Mouse (Mus musculus) spleen, postnatal 10 days (tissue): Measurements from ENCODE around the gene C8b.

ENCODE experiments used
- DNase-seq, 2 experiments: peaks; one replicate each; pipeline ENCODE4 v3.0.0; 2021 to 2022; ENCODE audit warnings: low spot score in 2 of 2

C8b gene

DNA sequence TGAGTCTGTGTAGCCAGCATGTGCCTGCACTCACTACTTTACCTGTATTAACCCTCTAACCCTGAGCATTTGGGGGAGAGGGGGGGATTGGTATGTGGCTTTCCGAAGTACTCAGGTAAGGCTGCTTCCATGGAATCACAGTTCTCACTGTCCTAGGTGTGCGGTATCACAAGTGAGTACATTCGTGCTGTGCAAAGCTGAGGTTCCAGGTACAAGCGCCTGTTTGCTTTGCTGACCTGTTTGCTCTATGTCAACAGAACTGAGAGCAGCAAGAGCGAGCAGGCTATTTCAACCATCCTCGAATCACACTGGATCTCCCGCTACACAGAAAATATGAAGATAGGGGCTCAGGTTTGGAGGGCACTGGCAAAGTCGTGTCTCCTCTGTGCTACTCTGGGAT is at the start of gene C8b:
Gene C8b (plus strand): TSS at position 253 of the 400 bp plus-strand sequence.
- no peak for DNase-seq

DNA sequence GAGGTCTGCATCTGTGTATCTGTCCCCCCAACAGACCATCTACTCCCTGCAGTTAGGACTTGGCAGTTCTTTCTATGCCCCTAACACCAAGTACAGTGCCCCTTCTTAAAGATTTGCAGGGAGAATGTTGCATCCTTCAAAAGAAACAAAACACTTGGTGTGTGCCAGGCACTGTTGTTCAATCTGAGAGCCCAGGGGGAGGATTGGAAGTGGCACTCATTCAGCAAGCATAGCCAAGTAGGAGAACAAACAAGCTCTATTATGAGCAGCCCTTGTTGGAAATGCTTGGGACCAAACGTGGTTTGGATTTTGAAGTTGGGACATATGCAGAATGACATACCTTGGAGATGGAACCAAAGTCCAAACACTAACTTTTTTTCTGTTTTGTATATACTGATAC is 49.6 kb upstream of the C8b start:
- no peak for DNase-seq

DNA sequence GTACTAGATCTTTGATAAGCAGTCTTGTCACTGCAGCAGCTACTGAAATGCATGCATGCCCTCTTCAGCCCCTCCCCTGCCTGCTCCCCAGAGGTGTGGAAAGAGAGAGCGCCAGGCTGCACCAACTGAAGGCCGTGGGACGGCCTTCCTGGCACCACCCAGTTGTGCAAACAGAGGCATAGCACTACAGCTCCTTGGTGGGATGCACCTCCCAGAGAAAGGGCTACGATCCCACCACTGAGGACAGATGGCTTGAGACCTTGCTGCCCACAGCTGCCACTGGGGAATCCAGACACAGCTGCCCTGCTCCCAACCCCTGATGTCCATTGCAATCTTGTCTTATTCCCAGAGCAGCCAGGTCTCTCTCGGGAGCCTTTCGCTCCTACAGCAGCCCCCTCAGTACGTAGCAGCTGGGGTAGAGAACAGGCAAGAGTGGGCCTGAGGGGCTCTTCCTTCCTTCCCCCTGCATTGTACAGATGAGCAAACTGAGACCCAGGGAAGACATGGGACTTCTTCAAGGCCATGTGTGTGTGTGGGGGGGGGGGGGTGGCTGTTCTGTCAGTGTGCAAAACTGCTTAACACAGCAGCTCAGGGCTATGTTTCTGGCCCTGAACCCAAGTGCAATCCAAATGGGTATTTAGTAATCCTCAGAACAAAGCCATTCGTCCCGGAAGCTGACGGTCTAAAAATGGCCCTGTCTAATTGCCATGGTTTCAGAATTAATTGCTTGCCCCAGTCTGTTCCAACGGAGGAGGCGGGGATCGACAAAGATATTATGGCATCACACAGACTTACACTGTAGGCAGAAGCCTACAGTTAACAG is 46.9 kb upstream of the C8b start:
- DNase-seq, result no peak

GRCm38 (mm10) chr4:104723527-104724045 is 42.5 kb upstream of the C8b start:
- no peak for DNase-seq

DNA sequence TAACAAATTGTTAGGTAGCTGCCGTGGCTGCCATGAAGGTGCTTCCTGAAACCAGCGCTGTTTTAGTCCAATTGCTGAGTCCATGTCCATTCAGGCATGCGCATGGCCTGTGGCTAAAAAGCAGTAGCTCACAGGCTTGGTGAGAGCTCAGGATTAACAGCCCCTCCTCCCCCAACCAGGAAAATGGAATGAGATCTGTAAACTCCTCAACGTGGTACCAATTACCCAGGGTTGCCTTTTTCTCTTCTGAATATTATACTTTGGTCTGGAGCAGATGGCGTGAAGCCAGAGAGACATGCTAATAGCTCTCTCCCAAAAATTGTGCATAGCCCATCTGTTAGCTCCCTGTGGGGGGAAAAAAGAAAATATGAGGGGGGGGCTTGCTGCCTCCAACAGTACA is 41.9 kb upstream of the C8b start:
- DNase-seq, result no peak

DNA sequence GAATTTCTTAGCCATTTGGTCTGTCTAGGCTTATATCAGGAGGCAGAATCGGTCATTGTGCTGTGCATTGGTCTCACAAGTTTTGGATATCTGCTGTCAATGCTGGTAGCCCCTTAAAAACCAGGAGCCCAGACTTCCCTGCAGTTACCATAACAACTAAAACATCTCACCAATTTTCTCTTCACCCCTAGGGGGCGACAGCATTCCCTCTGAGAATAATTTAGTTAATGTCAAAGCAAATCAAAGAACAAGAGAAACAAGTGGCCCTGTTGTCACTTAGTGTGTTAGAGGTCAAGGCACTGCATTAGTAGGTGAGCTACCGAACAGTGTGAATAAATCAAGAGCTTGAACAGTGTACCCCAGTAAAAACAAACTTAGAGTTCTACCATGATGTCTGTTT is 40.4 kb upstream of the C8b start:
- no peak for DNase-seq

- DNase-seq, result no peak
Observed at GRCm38 (mm10) chr4:104729185-104729584, 36.9 kb upstream of the C8b start.

DNA sequence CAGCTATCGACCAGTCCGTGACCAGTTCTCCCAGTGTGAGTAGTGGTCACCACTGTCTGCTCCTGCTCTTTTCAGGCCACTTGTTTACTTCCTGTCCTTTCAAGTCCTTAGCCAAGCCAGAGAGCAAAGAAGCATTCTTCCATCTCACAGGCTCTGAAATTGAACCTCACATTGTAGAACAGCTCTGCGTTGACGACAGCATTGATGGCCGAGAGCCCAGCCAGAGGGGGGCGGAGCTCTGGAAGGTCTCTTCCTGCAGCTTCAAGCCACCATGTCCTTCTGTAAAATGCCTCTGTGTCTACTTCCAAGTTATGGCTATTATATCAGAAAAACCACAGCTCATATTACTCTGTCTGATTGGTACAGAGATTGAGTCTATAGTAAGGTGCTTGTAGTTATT is 19.6 kb upstream of the C8b start:
- no peak for DNase-seq

DNA sequence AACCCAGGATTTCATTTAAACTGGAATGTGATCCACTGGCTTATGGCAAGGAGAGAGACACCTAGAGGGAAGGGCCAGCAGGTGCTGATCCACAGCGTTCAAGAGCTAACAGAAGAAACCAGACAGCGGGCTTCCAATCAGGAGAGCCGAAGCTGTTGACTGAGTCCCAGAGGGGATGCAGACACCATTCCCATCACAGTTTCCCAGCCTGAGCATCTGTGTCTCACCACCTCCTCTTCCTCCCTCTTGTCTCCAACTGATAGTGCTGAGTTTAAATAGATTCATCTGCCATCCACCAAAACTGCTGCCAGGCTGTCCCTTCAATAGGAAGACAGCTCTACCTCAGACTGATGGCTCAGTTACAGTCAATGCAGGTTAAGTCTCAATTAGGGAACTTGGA is 12.0 kb upstream of the C8b start:
- no peak for DNase-seq

DNA sequence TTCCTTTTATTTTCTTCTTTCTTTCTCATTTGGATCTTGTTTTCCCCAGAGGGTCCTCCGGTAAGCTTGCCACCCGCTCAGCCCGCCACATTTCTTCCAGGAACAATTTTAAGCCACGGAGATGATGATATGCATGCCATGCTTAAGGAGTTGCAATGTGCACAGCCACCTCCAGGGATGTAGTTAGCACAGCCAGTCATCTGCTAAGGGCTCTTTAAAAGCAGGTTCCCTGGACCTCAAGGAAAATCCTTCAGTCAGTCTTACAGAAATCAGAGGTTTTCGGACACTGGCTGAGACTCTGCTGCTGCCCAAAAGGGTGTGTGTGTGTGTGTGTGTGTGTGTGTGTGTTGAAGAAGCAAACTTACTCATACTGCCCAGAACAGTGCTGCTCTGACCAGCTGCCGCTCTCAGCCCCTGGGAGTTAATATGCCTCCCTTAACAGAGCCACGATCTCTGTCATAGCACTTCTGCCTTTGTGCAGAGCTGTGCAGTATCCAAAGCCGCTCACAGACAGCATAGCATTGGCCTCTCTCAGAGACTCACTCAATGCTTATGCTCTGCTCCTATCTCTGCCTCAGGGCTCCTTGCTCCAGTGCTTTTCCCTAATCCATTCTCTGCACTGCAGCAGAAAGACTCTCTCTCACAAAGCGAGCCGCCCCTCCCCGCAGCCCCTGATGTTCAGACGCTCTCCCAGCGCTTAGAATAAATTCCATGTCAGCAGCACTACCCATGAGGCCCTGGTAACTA is 5.1 kb upstream of the C8b start:
- DNase-seq, result no peak

GRCm38 (mm10) chr4:104768190-104768589 is 2.1 kb downstream of the C8b start:
- DNase-seq, result no peak

- no peak for DNase-seq
Observed at GRCm38 (mm10) chr4:104769602-104770001, 3.5 kb downstream of the C8b start.

- DNase-seq, result no peak
Observed at GRCm38 (mm10) chr4:104770331-104770730, 4.2 kb downstream of the C8b start.

GRCm38 (mm10) chr4:104775601-104776000 is 9.5 kb downstream of the C8b start:
- DNase-seq, result no peak

DNA sequence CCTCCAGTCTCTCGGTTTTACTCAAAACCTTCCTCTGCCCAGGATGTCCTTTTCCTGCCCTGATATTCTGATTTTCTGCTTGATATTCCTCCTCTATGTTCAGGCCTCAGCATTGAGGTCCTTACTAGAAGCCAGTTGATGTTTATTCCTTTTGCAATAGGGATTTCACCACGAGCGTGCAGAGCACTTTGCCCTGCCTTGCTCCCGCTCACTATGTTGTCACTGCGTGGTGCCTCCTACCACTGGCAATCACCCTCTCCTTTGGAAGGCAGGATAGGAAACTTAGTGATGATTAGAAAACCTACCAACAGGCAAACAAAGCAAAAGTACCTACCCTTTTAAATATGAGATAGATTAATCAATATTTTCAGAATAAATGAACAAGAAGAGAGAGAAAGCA is 13.3 kb downstream of the C8b start:
- no peak for DNase-seq

DNA sequence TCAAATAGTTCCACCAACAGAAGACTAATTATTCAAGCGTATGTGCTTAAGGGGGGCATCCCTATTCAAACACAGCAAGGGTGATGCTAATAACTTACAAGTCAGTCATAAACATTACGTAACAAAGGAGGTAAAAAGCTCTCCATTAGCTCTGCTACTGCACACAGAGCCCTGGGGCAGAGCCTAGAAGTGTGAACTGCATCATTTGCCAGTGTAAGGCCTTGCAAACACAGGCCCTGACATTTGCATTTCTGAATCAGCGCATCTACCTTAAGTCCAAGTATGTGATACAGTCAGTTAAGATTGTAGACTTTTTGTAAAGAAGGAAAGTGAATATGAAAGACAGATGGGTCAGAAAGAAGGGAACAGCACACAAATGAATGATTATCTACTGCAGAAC is 15.3 kb downstream of the C8b start:
- no peak for DNase-seq

DNA sequence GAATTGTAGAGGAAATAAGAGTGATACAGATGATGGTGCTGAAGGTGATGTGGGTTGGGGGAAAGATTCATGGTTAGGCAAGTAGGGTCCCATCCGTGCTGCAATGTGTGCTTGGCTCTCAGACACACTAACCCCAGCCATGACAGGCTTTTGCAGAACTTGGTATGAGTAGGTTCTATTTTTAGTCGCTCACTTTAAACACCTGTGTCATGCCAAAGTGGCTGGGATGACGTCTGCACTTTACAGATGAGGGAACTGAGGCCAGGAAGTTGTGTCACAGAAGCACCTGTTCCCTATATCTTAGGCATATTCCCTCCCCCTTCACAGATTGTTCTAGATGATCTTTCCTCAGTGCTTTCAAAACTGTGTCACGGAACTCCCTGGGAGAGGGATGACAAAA is 16.2 kb downstream of the C8b start:
- DNase-seq, result no peak

- DNase-seq, result no peak
Observed at GRCm38 (mm10) chr4:104792111-104792510, 26.0 kb downstream of the C8b start.

DNA sequence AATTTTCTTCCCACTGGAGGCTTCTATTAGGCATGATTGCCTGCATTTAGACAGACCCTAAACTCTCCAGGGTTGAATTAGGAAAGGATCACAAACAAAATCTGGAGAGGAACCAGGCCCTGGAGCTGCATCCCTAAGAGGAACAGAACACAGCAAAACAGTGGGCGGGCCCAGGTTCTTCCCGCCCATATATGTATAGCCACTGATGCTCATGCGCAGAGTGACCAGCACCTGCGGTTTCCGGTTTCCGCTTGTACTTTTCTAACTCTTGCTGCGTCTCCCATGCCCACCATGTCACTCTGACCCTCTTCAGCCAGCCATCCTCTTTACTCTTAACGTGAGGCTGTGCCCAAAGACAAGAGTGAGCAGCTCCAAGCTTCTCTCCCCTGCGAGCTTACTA is 32.8 kb downstream of the C8b start:
- no peak for DNase-seq

DNA sequence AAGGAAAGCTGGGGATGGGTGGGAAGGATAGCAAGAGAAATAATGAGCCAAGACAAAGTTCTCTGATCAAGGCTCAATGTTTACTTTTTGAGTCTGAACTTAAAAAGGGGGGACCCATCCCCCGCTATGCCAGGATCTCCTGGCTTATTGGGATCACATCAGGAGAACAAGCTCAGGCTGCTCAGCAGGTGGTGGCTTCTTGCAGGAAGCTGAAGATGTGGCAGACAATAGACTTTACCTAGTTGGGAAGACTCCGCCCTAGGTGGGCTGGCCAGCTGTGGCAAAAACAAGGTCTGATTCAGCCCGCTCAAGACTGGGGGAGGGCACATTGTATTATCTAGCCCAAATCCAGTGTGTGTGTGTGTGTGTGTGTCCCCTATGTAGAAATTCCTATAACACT is 35.5 kb downstream of the C8b start:
- no peak for DNase-seq

DNA sequence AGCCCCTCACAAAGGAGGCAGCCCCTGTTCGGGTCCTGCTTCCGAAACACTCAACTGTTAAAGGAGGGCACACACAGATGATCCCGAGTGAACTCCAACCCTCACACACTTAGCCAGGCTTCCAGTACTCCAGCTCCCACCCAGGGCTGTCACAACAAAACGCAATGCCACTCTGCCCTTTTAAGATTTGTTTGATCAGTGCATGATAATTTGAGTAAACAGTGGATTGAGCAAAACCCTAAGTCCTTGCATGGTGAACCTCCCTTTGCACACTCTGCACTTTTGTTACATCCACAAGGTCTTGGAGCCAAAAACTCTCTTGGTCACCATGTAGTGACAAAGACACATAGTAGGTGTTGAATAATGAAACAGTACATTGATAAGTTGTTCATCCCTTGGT is 38.0 kb downstream of the C8b start:
- DNase-seq, result no peak

GRCm38 (mm10) chr4:104805414-104806257 is 39.5 kb downstream of the C8b start:
- DNase-seq, result no peak
